Mouse (Mus musculus): ENCODE results near the gene Zic4.

Zic4 gene

DNA sequence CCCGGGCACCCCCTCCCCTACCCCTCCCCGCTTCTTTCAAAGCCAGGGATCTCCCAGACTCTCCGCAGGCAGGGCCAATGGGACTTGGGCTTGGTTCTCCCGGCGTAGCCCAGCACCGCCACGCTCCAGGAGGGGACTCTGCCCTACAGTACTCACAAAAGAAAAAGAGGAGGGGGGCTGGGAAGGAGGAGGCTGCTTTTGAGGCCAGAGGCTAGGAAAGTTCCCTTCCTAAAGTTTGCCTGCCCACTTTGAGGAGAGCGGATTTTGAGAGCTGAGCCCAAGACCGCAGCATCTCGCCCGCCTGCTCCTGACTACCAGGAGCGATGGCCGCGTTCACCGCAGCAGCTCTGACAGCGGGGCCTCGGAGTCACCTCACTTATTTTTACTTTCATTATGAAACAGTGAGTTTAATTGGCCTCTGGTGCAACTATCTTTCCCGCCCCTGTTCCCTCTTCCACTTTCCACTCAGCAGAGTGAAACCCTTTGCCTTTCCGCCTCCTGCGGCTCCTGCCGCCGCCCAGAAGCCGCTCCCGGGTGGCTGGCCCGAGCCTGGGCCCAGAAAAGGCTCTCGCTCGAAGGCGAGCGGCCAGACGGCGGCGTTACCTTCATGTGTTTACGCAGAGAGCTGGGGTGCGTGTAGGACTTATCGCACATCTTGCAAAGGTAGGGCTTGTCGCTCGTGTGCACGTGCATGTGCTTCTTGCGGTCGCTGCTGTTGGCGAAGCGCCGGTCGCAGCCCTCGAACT lies at the start of gene Zic4:
Gene Zic4, plus strand, starts transcription at position 558 of the 746 bp plus-strand sequence.
- no peak for DNase-seq (ENCODE audit: low spot score in 2 of 2)

DNA sequence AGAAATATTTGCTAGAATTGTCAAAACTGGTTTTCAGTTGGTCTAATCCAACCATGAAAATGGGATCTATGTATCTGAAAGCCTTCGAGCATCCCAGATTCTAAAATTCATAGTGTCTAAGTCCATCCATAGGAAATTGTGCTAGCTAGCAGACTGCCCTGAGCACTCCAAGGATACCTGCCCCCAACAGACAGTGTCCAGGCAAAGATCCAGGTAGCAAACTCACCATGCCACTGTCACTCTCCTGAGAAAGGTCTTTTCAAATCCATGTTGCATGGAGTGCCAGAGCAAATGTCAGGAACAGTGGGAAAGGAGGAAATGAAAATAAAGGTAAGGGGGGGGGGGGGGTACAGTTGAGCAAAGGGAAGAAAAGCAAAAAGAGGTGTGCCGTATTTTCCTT lies 14.6 kb upstream of the Zic4 start:
- no peak for DNase-seq (ENCODE audit: low spot score in 2 of 2)

DNA sequence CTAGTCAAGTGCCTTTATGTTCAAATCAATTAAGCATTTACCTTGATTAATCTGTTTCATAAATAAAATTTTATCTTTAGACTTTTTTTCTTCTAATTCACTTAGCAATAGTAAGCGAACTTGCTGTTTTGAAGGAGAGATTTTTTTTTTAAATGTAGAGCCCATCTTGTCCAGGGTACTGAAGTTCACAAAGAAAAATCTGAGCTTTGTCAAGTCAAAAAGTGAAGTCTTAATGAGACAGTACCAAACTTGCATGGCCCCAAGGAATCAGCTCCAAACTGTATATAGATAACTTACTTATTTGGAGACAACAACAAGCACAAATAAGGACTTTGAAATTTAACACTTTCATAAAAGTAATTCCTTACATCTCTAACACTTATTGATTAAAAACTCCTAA lies 13.5 kb upstream of the Zic4 start:
- no peak for DNase-seq (ENCODE audit: low spot score in 2 of 2)

DNA sequence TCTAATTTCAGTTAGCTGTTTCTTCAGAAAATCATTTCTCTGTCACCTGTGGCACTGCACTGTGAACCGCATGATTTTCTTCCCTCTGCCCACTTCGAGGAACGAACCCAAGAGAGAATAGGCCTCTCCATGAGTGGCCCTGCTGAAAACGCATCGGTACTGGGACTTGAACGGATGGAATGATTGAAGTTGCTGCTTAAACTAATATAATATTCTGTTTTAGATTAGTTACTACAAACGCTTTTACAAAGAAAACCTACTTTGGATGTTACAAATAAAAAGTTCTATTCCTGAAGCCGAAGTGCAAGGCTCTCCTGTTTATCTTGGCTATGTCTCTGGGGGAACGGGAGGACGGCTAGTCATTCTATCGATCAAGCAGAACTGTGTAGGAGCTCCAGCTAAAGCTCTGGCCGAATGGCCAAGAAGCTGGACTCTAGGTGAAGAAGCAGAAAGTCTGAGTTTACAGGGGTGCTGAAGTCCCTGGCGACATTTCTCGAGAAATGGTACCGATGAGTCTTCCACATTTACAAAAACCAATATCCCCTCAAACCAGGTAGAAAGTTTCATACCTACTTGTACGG lies 11.9 kb upstream of the Zic4 start:
- DNase-seq (ENCODE audit: low spot score in 2 of 2): no peak

DNA sequence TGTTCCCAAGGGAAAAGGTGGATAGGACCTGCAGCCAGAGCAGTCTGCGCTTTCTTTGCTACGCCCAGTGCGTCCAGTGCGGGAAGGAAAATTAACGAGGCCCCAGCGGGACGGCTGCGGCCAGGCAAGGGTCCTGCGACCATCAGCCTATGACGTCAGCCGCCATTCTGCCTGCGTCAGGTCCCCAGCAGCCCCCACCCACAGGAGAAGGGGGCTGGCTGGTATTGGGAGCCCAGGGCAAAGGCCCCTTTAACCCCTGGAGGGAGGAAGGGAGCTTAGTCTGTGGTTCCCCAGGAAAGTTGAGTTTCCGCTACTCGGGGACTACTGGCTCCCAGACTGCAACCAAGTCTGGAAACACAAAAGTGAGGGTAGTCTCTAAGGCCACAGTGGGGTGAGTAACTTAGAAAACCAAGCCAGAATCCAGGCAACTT lies 11.3 kb upstream of the Zic4 start:
- no peak for DNase-seq (ENCODE audit: low spot score in 2 of 2)

DNA sequence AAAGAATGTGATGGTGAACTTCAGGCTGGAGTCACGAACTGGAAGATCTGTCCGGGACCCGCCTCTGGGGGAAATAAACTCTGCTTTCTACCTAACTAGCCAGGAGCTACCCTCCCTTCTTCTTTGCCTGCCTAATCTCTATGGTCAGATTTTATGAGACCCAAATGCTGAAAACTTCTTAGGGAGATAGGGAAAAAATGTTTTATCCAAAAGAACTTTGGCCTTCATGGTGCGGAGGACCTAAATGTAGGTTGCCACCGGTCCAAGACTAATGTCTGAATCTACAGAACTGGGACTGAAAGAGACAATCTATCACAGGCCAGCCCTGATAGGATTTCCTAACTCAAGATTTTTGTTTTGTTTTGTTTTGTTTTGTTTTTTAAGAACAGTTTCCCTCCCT lies 10.9 kb upstream of the Zic4 start:
- DNase-seq (ENCODE audit: low spot score in 2 of 2): no peak

DNA sequence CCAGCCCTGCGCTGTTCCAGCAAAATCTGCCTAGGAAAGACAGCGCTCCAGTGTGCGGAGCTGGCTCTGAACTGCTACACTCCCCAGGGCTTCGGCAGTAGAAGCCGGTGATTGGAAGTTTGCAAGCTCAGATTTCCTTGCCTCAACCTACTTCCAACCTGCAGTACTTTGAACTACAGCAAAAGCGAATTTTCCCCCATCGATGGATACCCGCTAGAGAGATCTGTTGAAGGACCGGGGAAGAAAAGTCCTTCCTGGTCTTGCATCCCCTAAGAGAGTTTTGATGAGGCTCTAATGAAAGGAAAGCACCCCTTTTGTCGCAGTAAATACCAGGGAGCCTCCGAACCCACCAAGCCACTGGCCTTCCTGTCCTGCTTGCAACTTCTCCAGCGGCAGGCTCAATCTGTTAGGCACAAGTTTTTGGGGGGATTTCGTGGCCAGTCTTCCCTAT lies 10.2 kb upstream of the Zic4 start:
- DNase-seq (ENCODE audit: low spot score in 2 of 2): no peak

DNA sequence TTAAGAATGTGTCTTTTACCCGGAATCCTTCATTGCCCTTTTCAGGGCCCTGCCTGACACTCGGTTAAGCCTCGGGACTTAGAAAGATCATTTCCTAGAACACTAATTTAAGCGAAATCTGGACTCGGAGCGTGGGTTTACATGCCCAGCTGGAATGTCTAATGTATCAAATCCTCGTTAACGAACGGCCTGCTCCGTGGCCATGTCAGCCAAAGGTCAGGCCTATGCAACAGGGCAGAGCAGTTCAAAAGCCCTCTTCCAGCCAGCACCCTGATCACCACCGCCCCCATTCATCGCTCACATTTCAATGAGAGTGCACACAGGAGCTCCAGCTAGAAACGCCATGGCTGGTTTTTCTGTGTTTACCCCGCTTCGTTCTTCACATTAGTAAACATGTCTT lies 9.4 kb upstream of the Zic4 start:
- DNase-seq (ENCODE audit: low spot score in 2 of 2): no peak

DNA sequence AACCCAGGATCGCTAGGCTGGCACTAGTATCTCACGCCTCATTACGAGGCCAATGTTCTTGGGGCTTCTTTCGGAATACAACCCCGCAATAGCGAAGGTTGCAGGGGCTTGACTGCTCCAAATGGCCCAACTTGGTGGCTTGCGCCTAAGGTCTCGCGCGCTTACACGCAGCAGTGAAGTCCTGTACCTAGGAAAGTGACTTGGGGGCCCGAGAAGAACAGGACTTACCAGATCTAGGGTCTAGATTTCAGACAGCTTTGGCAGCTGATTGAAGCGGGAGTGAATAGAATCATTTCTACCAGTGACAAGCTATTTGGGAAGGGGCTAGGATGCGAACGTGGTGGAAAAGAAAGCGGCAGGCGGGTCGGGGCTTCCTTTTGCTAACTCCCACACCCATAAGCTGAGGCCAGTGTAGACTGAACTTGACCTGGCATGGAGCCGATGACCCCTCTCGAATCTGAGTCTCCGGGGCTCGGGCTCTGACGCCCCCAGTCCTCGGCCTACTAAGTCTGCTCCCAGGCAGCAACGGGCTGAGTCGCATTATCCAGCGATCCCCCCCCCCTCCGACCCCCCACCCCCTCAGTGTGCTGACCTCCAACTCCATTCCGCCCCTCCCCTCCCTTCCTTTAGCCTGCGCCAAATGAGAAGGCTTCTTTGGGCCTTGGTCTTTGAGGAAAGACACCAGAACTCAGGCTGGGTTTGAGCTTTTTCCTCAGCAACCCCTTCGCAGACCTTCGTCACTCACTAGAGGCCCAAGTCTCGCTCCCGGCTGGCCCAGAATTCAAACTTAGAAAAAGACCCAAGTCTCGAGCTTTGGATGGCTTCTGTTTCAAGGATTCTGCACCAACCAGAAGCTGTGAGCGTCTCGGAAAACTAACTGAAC lies 8.4 kb upstream of the Zic4 start:
- DNase-seq (ENCODE audit: low spot score in 2 of 2): no peak

DNA sequence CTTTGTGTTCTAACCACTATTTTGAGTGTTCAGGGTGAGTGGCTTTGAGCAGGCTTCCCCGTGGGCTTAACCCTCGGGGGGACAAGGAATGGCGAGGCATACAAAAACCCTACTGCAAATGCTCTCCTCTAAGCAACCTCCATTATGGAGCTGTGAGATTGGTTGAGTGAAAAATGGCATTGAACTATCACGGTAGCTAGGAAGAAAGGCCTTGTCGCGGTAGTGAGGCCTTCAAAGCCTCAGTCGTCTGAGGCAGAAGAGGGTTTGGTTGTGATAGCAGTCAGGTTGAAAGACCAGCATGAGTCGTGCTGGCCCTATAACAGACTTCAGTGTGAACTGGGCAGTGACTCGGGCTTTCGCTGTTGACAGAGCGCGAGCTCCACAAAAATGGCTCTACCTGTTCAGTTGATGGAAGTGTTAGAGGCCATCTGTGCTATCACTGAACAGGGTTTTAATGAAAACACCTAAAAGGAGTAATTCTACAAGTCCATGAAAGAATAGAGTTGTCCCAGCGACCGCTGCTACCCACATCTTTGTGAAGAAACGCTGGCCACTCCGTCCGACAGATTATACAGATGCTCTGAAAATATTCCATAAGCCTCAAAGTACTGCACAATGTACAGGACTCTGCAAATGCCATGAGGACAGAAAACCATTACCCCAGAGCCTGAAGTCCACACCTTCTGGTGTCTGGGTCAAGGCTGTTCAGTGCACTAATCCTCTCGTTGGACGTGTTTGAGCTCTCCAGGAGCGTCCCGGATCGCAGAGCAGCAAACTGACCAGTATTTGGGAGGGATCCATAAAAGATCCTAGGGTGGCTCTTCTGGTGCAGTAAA lies 7.6 kb upstream of the Zic4 start:
- no peak for DNase-seq (ENCODE audit: low spot score in 2 of 2)

DNA sequence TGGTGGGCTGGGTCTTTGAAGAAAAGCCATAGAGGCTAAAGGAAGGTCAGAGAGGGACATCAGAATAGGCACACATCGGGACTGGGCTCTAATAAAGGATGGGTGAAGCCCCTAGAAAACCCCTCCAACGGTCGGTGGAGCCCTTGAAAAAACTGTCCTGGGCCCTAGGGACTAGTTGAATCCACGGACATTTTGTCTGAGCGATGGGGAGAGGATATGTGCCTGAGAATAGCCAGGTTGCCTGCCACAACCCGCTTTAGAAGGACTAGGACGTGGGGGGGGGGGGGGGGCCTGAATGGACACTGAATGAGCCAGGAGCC lies 7.0 kb upstream of the Zic4 start:
- no peak for DNase-seq (ENCODE audit: low spot score in 2 of 2)

DNA sequence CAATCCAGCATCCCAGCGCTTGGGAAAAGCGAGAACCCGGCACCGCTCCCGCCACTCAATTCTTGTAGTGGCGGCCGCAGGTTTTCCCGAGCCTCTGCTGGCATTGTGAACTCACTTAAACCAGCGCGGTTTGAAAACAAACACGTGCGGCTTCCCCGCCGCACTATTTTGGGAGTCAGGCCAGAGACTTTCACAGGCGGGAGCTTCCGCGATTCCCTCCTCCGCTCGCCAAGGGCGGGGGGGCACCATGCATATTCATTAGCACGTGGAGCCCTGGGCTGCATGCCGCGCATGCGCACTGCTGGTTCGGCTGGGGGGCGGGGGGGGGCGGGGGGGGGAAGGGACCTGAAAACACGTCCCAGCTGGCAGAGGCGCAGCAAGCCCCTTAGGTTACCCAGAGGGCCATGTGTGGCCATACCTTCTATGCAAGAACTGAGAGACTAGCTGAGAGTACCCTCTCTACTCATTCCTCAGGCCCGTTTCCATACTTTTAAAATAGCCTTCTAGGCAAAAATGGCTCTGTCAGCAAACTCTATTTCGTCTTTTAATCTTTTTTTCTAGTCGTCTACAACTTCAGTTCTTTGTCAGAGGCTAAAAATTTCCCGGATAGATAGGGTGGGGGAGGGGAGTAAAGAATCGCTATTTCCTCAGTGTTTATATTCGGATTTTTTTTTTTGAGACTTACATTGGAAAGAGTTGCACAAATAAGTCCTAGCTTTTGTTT lies 6.4 kb upstream of the Zic4 start:
- DNase-seq (ENCODE audit: low spot score in 2 of 2): no peak

DNA sequence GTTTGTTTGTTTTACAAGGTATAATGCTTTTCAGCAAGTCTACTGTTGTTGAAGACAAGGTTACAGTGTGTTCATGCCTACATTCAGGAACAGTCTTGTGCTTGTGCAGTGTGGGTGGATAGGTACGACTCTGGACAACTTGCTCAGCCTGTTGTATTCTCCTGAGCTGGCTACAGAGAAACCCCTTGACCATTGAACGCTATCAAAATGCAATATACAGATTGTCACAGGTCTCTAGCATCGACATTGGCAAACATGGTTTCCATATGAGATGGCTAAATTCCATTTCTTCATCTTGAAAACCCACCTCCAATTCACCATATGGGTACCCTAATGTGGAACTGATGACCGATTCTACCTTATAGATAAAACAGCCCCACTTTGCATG lies 5.9 kb upstream of the Zic4 start:
- no peak for DNase-seq (ENCODE audit: low spot score in 2 of 2)

DNA sequence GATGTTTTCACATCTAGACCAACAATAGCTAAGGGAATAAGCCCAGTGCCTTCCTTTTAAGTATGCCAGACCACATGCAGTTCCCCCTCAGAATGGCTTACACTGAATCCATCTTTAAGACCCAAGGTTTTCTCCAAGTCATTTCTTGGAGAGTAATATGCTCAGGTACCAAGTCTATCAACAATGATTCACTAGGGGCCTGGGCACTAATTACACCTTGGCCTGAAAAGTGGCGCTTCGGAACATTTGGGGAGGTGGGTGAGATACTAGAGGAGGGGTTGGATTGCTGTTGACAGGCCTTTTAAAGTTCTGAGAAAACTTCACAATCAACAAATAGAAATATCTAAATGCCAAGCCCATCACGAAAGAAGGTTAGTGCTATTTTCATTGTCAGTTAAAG lies 4.9 kb upstream of the Zic4 start:
- no peak for DNase-seq (ENCODE audit: low spot score in 2 of 2)

DNA sequence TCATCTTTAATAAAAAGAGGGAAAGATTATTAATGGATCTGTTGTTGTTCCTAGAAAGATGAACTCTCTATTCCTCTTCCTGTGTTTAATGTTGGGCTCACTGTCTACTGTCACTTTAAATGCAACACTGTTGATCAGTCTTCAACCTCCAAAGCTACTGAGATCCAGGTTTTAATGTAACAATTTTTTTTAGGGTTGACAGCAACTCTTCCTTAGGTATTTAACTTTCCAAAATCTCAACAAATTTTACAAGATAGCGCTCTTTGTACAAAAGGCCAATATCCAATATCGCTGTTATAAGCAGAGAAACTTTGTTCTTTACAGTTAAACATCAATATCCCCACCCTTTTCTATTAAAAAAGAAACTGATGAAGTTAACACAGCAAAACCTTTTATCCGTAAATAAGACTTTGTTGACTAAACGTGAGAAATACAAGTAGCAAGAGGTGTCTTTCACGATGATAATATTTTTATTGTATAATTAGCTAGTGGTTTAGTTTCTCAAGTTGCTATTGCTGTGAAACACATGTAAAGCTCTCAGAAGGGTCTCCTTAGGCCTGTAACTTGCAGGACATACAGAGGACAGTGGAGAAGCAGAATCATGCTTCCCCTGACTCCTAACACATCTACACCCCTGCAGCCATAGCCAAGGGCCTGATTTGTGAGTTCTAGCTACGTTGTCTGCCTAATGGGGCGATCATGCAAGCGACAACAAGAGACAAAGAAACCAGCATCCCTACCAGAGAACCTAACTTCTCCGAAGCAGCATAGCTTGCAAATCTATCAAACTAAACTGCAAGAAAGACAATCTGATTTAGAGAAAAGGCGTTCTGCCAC lies 3.1 kb upstream of the Zic4 start:
- DNase-seq (ENCODE audit: low spot score in 2 of 2): no peak

DNA sequence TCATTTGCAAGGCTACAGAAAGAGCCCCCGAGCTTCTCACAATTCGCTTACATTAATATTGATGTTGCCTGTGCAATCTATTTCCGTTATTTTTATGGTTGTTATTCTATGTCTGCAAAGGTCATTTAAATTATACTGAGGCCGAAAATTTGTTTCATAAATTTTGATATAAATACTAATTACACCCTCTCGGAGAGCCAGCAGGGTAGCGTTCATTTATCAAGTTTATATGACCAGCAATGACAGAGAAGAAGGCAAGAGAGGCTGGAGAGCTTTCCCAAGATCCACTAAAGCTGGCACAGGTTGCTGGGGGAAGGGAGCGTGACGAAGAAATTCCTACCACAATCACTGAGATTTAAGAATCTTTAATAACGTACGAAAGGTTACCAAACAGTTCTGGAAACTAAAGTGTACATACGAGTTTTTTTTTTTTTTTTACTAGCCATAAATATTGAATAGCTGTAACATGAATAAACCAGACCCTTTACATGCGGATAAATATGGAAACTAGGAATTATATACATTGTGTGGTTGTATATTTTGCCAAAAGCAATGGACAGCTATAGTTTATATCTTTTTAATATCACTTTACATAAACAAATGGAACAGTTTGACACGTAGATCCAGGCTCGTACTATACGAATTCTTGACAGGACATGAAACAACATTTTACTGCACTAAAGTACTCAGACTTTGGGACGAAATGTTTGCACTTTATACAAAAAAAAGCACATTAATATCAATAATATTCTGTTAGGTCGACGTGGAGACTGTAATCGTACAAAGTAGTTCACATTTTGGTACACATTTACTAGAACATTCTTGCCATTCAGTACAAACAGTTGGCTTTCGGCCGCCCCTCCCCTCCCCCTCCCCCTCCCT lies 1.8 kb upstream of the Zic4 start:
- no peak for DNase-seq (ENCODE audit: low spot score in 2 of 2)

DNA sequence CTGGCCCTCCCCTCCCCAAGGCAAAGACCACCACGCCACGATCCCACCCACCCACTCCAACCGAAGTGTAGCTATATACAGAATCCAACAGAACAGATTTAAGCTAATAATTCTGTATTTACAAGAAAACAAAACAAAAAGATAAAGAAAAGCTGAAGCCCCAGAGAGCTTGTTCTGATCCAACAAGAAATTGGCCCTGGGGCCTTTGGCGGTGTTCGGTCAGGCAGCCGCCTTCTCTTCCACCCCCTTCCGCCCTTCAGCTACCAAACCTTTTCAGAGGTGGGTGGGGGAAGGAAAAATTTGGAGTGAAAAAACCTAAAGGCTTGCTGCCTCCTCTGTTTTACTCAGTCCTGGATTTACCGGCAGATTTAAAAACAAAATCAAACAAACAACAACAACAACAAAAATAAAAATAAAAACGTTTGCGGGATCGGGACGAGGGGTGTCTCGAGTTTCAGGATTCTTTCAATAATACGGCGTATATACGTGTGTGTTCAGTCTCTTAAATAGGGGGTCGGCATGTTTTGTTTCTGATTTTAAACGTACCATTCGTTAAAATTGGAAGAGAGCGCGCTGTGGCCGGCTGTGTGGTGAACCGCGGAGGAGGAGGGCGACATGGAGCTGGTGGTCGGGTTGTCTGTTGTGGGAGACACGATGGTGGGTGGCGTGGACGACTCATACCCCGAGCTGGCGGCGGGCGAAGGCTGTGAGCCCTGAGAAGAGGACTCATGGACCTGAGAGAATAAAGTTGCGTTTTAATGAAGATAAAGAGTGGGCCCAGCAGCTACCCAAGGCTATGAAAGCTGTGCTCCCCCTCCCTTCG lies 969 bp upstream of the Zic4 start:
- no peak for DNase-seq (ENCODE audit: low spot score in 2 of 2)

DNA sequence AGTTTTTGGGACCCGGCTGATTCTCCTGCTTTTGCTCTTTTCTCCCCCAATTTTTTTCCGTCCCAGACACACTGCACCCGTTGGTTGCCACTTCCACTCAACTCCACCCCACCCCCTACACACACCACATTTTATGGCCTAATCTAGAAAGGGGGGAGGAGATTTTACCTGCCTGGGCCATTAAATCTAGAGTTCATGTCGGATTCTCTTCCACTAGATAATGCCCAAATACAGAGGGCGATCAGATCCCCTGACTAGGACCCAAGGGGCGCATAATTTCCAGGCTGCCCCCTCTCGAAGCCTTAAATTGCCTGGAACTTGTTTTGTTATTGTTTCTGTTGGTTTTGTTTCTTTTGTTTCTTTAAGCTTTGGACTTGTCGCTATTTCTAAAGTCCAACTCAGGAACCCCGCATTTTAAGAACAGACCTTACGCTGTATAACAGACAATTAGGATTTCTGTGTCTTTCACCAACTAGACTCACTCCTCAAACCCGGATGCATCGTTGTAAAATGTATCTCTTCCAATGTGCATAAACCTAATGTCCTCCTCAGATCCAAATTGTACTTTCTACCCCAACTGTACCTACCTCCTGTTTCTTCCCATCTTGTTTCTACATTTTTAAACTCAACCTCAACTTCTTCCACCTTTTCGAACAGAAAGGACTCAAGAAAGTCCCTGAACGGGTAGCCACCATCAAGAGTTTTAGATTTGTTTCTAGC lies 958 bp downstream of the Zic4 start:
- DNase-seq (ENCODE audit: low spot score in 2 of 2): no peak
